Mouse (Mus musculus): ENCODE measurements around the gene Msl2. TPM values are rescaled to one million over a fixed set of nuclear protein-coding genes. Genes with fewer than 3 reads are reported as not detected.

Gene Msl2
- total and polyA plus RNA-seq, 3 experiments, result 15.5 to 30.8 (median 18.7) TPM

- H3K79me2 ChIP-seq (replicated peaks; ENCODE audit: control insufficient read depth, extremely low read depth, insufficient read depth, poor library complexity, severe bottlenecking), result no peaks in the 10 kb centered on the region
- dilution Hi-C loops (cut with MboI; ENCODE audit: extremely low pct_ligation_motif_present, extremely low pct_unique_long_range_greater_than_20kb, low sequenced_read_pairs), result no loop called here
Observed at GRCm38 (mm10) chr9:101052007-101052406, 21.9 kb upstream of the Msl2 start.

GRCm38 (mm10) chr9:101052691-101053090, 21.2 kb upstream of the Msl2 start:
- in situ Hi-C loops (cut with MboI; ENCODE audit: low pct_ligation_motif_present, low pct_unique_long_range_greater_than_20kb, low sequenced_read_pairs) (no loop called here), dilution Hi-C loops (cut with MboI; ENCODE audit: extremely low pct_ligation_motif_present, extremely low pct_unique_long_range_greater_than_20kb, low sequenced_read_pairs) (no loop called here)
- H3K9me3 ChIP-seq (replicated peaks; ENCODE audit: low read length), result no peaks in the 10 kb centered on the region
- no peak overlapping the region for H3K4me2 ChIP-seq (ENCODE audit: insufficient read depth, low read depth, poor library complexity, severe bottlenecking)
- no peak overlapping the region for H3K4me3 ChIP-seq (replicated peaks in 1 of 3; ENCODE audit: low read depth in 2 of 3, low read length in 2 of 3, poor library complexity in 1 of 3)
- no peaks in the 10 kb centered on the region for H3K27me3 ChIP-seq (replicated peaks)
- TF ChIP-seq RCOR1 (conservative IDR thresholded peaks at IDR 0.05; ENCODE audit: low read depth, low read length) (no peak), MYC (IDR thresholded peaks at IDR 0.05; ENCODE audit: low read depth, low read length) (no peak), SIN3A (IDR thresholded peaks at IDR 0.05; ENCODE audit: low read length) (no peak), CHD2 (IDR thresholded peaks at IDR 0.05; ENCODE audit: low read length) (no peak), ELF1 (IDR thresholded peaks at IDR 0.05; ENCODE audit: low read depth, low read length) (no peak), MXI1 (IDR thresholded peaks at IDR 0.05; ENCODE audit: low read depth, low read length) (no peak), CHD1 (IDR thresholded peaks at IDR 0.05; ENCODE audit: low read depth, low read length) (no peak), GABPA (IDR thresholded peaks at IDR 0.05; ENCODE audit: insufficient replicate concordance, low read depth, low read length) (no peak), USF1 (IDR thresholded peaks at IDR 0.05; ENCODE audit: low read depth, low read length) (no peak), EP300 (IDR thresholded peaks at IDR 0.05; ENCODE audit: low read length) (no peak), MEF2A (IDR thresholded peaks at IDR 0.05; ENCODE audit: borderline replicate concordance, low read depth, low read length) (no peak), PAX5 (IDR thresholded peaks at IDR 0.05; ENCODE audit: low read length) (no peak), SMC3 (IDR thresholded peaks at IDR 0.05; ENCODE audit: low read depth, low read length) (no peak), JUND (conservative IDR thresholded peaks at IDR 0.05; ENCODE audit: low read depth, low read length) (no peak), E2F4 (IDR thresholded peaks at IDR 0.05; ENCODE audit: insufficient replicate concordance, low read depth, low read length) (no peak), IRF4 (IDR thresholded peaks at IDR 0.05; ENCODE audit: low read depth, low read length) (no peak), HCFC1 (IDR thresholded peaks at IDR 0.05; ENCODE audit: low read depth, low read length) (no peak), USF2 (conservative IDR thresholded peaks at IDR 0.05; ENCODE audit: low read depth, low read length) (no peak), MAFK (IDR thresholded peaks at IDR 0.05; ENCODE audit: insufficient replicate concordance, low read length) (no peak)
- H3K4me1 ChIP-seq (ENCODE audit: control insufficient read depth in 1 of 2, insufficient read depth in 2 of 2), result no peaks in the 10 kb centered on the region
- no peak for DNase-seq (ENCODE audit: extremely low read depth)
- H3K36me3 ChIP-seq (replicated peaks in 1 of 2; ENCODE audit: control insufficient read depth in 1 of 2, insufficient read depth in 1 of 2, low read length in 1 of 2), result no peaks in the 10 kb centered on the region
- H3K9ac ChIP-seq (ENCODE audit: insufficient read depth, low read depth), result no peak overlapping the region
- no peak overlapping the region for H3K27ac ChIP-seq (ENCODE audit: insufficient read depth, low read depth)
- no peaks in the 10 kb centered on the region for H3K79me2 ChIP-seq (replicated peaks; ENCODE audit: control insufficient read depth, extremely low read depth, insufficient read depth, poor library complexity, severe bottlenecking)

More at GRCm38 (mm10) chr9:101052007-101052406, 21.9 kb upstream of the Msl2 start:
- Histone ChIP-seq H3K36me3 (replicated peaks in 1 of 2; ENCODE audit: control insufficient read depth in 1 of 2, insufficient read depth in 1 of 2, low read length in 1 of 2) (no peaks in the 10 kb centered on the region), H3K4me1 (ENCODE audit: control insufficient read depth in 1 of 2, insufficient read depth in 2 of 2) (no peaks in the 10 kb centered on the region), H3K27me3 (replicated peaks) (no peaks in the 10 kb centered on the region), H3K9me3 (replicated peaks; ENCODE audit: low read length) (no peaks in the 10 kb centered on the region), H3K4me3 (replicated peaks in 1 of 3; ENCODE audit: low read depth in 2 of 3, low read length in 2 of 3, poor library complexity in 1 of 3) (no peak overlapping the region), H3K9ac (ENCODE audit: insufficient read depth, low read depth) (no peak overlapping the region), H3K4me2 (ENCODE audit: insufficient read depth, low read depth, poor library complexity, severe bottlenecking) (no peak overlapping the region), H3K27ac (ENCODE audit: insufficient read depth, low read depth) (no peak overlapping the region)
- no peak for TF ChIP-seq ZC3H11A (IDR thresholded peaks at IDR 0.05; ENCODE audit: low read depth, low read length)
- no peak for TF ChIP-seq SIN3A (IDR thresholded peaks at IDR 0.05; ENCODE audit: low read length)
- no peak for TF ChIP-seq MYC (IDR thresholded peaks at IDR 0.05; ENCODE audit: low read depth, low read length)
- TF ChIP-seq UBTF (IDR thresholded peaks at IDR 0.05; ENCODE audit: low read depth, low read length), result no peak
- no peak for TF ChIP-seq RAD21 (IDR thresholded peaks at IDR 0.05; ENCODE audit: low read depth, low read length)
- no peak for TF ChIP-seq HCFC1 (IDR thresholded peaks at IDR 0.05; ENCODE audit: low read depth, low read length)
- TF ChIP-seq ETS1 (conservative IDR thresholded peaks at IDR 0.05; ENCODE audit: low read depth, low read length), result no peak
- TF ChIP-seq EP300 (IDR thresholded peaks at IDR 0.05; ENCODE audit: low read length), result no peak
- no peak for TF ChIP-seq POLR2A (IDR thresholded peaks at IDR 0.05; ENCODE audit: low read depth, low read length)
- TF ChIP-seq MEF2A (IDR thresholded peaks at IDR 0.05; ENCODE audit: borderline replicate concordance, low read depth, low read length), result no peak
- no peak for TF ChIP-seq ZMIZ1 (IDR thresholded peaks at IDR 0.05; ENCODE audit: low read depth, low read length)
- no peak for TF ChIP-seq SMC3 (IDR thresholded peaks at IDR 0.05; ENCODE audit: low read depth, low read length)
- no peak for DNase-seq (ENCODE audit: extremely low read depth)
- in situ Hi-C loops (cut with MboI; ENCODE audit: low pct_ligation_motif_present, low pct_unique_long_range_greater_than_20kb, low sequenced_read_pairs), result no loop called here

Measured in CH12.LX (cell line).